Mouse (Mus musculus): ENCODE measurements around the gene Fbxo6. TPM values are rescaled to one million over a fixed set of nuclear protein-coding genes. Genes with fewer than 3 reads are reported as not detected.

Fbxo6 gene
- polyA plus RNA-seq, 1 experiment from 2014 or later, result 16.4 TPM

GRCm38 (mm10) chr4:148097936-148098335, 54.0 kb downstream of the Fbxo6 start:
- WGBS, result 83% methylated on average over 2 of the region's 2 CpGs

More at GRCm38 (mm10) chr4:148097936-148098335, 54.0 kb downstream of the Fbxo6 start:
- H3K27me3 ChIP-seq, result peaks cover 7% of the 10 kb centered on the region; the same call in 1 of the 2 replicates
- peaks cover 14% of the 10 kb centered on the region for H3K4me1 ChIP-seq
- no peak overlapping the region for H3K9ac ChIP-seq
- no peaks in the 10 kb centered on the region for H3K9me3 ChIP-seq
- no peak overlapping the region for H3K27ac ChIP-seq
- no peak for ATAC-seq (ENCODE audit: low FRiP score)
- H3K36me3 ChIP-seq (replicated peaks), result no peaks in the 10 kb centered on the region
- no peak overlapping the region for H3K4me2 ChIP-seq
- no peak overlapping the region for H3K4me3 ChIP-seq (replicated peaks)

Small RNAs within 50 kb of the gene (microRNA-seq; reads per million reads assigned to microRNA genes)
- gene Mir7022, result not detected

Other genes with a start within 250 kb of the Fbxo6 start
- gene Mfn2, start 247.4 kb downstream of the Fbxo6 start, polyA plus RNA-seq (2016; fragmentation: Nextera tagmentation; extraction: Ambion mirVana), result 61.2 and 63.1 TPM in 2 replicates
- 21.6 and 24.9 TPM in 2 replicates for gene Plod1, start 215.4 kb downstream of the Fbxo6 start, polyA plus RNA-seq (2016; fragmentation: Nextera tagmentation; extraction: Ambion mirVana)
- 16.3 and 16.6 TPM in 2 replicates for gene 2510039O18Rik, start 211.2 kb downstream of the Fbxo6 start, polyA plus RNA-seq (2016; fragmentation: Nextera tagmentation; extraction: Ambion mirVana)
- gene Nppb, start 166.4 kb downstream of the Fbxo6 start, polyA plus RNA-seq (2016; fragmentation: Nextera tagmentation; extraction: Ambion mirVana), result not detected in 2 replicates
- 0.82 and 0.99 TPM in 2 replicates for gene Nppa, start 151.4 kb downstream of the Fbxo6 start, polyA plus RNA-seq (2016; fragmentation: Nextera tagmentation; extraction: Ambion mirVana)
- 22.4 and 27.7 TPM in 2 replicates for gene Clcn6, start 113.3 kb downstream of the Fbxo6 start, polyA plus RNA-seq (2016; fragmentation: Nextera tagmentation; extraction: Ambion mirVana)
- gene Mthfr, start 113.1 kb downstream of the Fbxo6 start, polyA plus RNA-seq (2016; fragmentation: Nextera tagmentation; extraction: Ambion mirVana), result 28.7 and 32.2 TPM in 2 replicates
- gene Agtrap, start 64.1 kb downstream of the Fbxo6 start, polyA plus RNA-seq (2016; fragmentation: Nextera tagmentation; extraction: Ambion mirVana), result 8.4 and 9.2 TPM in 2 replicates
- gene Mad2l2, start 21.8 kb downstream of the Fbxo6 start, polyA plus RNA-seq (2016; fragmentation: Nextera tagmentation; extraction: Ambion mirVana), result 76.1 and 81.6 TPM in 2 replicates
- gene Draxin, start 21.4 kb downstream of the Fbxo6 start, polyA plus RNA-seq (2016; fragmentation: Nextera tagmentation; extraction: Ambion mirVana), result 6.4 and 8.0 TPM in 2 replicates
- 57.5 and 60.5 TPM in 2 replicates for gene Fbxo44, start 8.3 kb upstream of the Fbxo6 start, polyA plus RNA-seq (2016; fragmentation: Nextera tagmentation; extraction: Ambion mirVana)
- gene Fbxo2, start 8.5 kb upstream of the Fbxo6 start, polyA plus RNA-seq (2016; fragmentation: Nextera tagmentation; extraction: Ambion mirVana), result 1.2 and 1.5 TPM in 2 replicates
- gene Disp3, start 135.8 kb upstream of the Fbxo6 start, polyA plus RNA-seq (2016; fragmentation: Nextera tagmentation; extraction: Ambion mirVana), result 4.8 and 4.9 TPM in 2 replicates

Data from forebrain, embryonic 12.5 days (tissue).